Mouse (Mus musculus) thymus, adult 2 months (tissue): ENCODE data around the gene Cdyl.

Experiments used
- CTCF ChIP-seq: fragments of 200-500 bp; IDR thresholded peaks from 2 replicates; pipeline ENCODE4 v1.5.1; 2012; ENCODE audit warnings: mild to moderate bottlenecking, control low read depth, low read length, moderate library complexity, borderline replicate concordance; ENCODE audit not compliant: control insufficient read depth, poor library complexity, insufficient read depth; ENCODE audit errors: extremely low read depth
- POLR2A ChIP-seq: fragments of 200-500 bp; IDR thresholded peaks from 2 replicates; pipeline ENCODE4 v1.6.1; 2012; ENCODE audit warnings: mild to moderate bottlenecking, low read length, control low read depth, moderate library complexity; ENCODE audit not compliant: control insufficient read depth, poor library complexity, insufficient read depth; ENCODE audit errors: extremely low read depth

- TF ChIP-seq CTCF (no peak), POLR2A (no peak)
These were observed 155.6 kb downstream of the Cdyl start for GRCm38 (mm10) chr13:35815205-35815726.
